Mouse (Mus musculus): ENCODE measurements around the gene Qrsl1.
"Not testable (repeated sequence)": the region's sequence is repeated elsewhere in the genome, so short reads cannot be mapped to it uniquely, and the experiment has no call there.

Qrsl1 gene

DNA sequence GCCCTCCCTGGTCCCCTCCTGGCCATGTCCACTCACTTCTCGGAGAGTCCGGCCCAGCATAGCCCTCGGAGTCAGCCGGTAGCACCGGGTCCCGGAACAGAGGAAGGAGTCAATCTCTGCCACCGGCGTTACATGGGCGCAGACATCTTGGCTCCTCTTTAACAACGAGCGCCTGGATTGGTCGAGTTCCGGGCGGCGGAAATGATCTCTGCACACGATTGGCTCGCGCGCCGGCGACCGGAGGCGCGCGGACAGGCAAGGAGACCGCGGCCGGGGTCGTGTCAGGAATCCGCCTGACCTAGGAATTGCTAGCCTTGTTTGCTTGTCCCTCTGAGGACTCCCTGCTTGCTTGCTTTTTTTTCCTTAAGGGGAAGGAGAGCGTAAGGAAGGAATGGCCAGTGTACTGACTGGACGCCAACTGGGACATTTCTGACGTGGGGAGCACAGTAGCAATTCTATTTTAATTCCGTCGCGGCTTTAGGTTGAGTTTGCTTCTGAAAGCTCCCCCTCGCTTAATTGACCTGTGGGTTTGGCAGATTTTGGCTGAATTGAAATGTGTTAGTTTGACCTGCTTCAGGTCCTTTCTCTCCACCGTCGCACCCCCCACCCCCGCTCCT, at the start of gene Qrsl1, which contains the start of gene Rtn4ip1:
Gene Qrsl1, minus strand, starts transcription at position 168 of the 617 bp plus-strand sequence.
Gene Rtn4ip1, plus strand, starts transcription at position 230 of the 617 bp plus-strand sequence.
- peak; percentile 83 for DNase-seq (ENCODE audit: low read depth, low spot score)

DNA sequence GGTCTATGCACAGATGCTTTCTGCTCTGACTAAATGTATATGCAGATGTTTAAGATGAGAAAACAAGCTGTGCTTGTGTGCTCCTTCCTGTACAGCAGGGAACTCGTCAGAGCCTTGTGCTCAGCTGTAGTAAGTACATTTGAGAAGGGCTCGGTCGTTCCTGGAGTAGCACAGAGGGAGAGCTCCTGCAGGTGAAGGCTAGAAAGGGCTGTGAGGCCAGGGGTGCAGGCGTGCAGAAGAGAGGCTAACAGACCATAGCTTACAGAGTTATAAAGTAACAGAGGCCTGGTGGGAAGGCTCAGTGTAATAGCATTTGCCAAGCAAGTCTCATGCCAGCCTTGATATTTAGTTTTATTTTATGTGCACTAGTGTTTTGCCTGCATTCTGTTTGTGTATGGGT, 43.9 kb upstream of the Qrsl1 start:
- no peak for DNase-seq (ENCODE audit: low read depth, low spot score)

DNA sequence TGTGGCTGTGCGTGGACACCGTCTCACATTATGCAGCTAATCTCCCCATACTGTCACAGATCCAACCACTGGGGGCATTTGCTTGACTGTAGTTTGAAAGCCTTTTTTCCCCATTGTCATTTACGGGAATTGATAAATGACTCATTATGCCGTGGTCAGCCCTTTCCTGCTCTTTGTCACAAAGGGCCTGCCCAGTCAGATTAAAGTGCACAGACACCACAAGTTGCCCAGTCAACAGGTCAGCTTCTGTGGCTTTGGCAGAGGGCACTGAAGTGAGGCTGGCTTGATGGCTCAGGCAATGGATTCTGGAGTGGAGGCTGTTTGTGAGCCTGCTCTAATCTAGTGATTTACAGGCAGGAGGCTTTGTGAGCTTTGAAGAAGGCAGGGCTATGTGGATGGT, 42.2 kb upstream of the Qrsl1 start:
- DNase-seq (ENCODE audit: low read depth, low spot score), result no peak

DNA sequence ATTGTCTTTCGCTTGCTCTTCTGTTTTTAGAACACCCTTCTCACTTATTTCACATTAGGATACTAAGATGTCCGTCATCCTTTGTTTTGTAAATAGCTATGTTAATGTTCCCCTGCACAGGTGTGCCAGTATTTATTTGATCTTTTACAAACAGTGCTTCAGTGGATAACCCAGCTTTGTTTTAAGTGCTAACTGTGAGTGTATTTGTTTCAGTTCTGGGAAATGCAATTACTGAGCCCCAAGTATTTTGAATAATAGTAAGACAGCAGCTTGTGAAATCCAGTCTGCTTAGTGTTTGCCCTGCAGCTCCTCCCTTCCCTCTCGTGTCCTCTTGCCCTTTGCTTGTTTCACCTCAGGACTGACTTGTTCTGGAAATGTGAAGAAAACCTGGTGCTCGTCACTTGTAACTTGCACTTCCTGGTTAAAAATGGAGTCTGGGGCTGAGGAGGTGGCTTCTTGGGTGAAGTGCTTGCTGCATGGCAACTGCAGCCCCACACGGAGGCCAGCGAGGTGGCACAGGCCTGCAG, 37.7 kb upstream of the Qrsl1 start:
- DNase-seq (ENCODE audit: low read depth, low spot score), result no peak

DNA sequence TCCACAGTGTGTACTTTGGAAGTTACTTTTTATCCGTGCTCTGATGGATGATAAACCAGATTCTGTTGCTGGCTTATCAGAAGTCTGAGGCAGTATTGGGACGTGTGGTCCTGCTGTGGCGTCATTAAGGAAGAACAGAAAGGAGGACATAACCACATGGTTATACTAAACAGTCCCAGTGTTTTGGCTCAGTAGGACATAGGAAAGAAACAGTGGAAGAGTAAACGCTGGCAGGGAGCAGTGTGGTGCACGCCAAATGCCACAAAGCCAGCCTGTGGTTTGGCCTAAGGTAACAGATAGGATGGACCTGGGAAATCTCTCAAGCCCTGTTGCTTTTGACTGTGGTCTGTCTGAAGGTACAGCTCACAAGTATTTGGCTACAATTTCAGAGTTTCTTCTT, 27.1 kb upstream of the Qrsl1 start:
- no peak for DNase-seq (ENCODE audit: low read depth, low spot score)

DNA sequence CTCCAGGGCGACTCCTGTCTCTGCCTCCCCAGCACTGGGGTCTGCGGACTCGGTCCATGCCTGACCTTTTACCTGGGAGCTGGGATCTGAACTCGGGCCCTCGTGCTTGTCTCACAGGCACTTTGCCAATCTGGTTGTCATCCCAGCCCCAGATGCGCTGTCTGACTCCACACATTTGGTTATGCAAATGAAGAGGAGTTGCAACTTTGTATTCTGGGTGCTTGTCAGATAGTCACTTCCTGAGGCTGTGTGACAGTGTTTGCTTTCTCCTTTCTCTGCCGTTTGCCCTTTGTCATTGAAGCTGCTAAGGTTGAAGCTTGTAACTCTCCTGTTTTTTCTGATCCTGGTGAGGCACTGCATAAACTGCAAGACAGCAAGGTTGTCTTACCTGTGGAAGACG, 26.2 kb upstream of the Qrsl1 start:
- no peak for DNase-seq (ENCODE audit: low read depth, low spot score)

DNA sequence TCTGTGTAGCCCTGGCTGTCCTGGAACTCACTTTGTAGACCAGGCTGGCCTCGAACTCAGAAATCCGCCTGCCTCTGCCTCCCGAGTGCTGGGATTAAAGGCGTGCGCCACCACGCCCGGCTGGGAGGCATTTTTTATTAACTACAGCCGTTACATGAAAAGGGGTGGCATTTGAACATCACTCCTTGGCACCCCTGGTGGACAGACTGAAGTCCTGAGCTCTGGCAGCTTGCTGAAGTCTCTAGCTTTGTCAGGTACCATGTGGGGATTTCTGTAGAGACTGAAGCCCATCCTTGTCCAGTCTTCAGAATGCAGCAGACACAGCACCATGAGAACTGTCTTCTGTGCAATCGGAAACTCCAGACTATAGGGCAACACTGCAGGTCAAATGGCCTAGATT, 24.2 kb upstream of the Qrsl1 start:
- DNase-seq (ENCODE audit: low read depth, low spot score), result not testable (repeated sequence)

DNA sequence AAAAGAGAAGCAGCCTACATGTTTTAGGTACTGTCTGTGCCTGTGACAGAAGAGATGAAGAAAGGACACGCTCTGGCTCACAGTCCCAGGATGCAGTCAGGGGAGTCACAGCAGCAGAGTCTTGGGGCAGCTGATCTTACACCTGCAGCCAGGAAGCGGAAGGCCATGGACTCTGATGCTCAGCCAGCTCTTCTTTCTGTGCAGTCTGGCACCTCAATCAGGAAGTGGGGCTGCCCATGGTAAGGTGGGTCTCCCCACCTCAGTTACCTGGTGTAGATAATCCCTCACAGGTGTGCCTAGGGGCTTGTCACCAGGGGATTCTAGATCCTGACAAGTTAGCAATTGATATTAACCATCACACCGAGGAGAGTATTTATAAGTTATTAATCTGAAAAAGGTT, 21.6 kb upstream of the Qrsl1 start:
- no peak for DNase-seq (ENCODE audit: low read depth, low spot score)

DNA sequence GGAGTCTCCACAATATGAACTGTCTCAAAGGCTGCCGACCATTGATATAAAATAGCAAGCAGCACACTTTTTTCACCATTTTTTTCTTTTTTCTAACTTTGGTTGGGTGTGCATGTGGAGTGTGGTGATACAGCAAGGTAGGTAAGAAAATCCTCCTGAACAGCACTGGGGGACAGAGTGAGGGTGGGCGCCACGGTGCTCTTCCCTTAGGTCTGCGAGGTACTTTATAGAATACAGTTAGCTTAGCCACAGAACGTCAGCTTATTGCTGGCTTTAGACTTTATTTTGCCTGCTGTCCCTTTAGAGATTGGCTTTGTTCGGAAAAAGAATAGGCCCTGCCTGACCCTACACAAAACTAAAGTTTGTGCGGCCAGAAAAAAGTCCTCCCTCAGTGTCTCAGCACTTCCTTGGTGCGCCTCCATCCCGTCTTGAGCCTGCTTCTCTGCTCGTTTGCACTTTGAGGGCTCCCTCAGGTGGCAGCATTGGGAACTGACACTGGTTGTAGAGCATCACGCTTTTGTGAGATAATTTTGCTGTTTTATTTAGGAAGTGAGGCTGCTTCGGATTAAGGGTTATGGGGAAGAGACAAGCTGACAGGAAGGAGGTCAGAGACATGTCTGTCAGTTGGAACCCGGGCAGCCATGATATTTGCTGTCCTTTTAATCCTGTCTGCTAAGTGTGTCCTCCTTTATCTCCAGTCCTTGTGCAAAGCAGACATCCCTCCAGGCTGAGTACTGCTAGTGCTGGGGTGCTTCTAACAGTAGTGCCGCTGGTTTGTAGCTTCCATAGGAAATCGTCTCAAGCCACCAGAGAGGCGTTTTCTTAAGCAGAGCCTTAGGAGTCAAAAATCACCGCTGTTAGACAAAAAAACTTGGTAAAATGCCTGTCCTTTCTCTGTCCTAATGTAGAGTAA, 17.4 kb upstream of the Qrsl1 start:
- DNase-seq (ENCODE audit: low read depth, low spot score), result peak; percentile 57

DNA sequence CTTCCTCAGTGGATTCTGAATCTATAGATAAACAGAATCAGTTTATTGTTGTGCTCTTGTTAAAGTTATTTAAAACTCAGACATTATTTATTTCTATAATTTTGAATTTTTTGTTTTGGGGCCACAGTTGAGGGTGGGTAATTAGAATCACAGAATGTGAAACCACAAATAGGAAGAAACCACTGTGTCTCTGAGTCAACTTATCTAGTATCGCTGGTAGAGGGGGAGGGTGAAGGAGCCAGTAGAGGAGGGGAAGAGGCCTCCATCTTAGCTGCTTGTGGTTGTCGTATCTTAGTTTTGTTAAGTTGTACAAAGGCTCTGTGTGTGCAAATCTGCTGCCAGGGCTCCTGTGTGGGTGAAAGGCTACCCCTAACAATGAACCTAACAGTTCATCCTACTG, 15.2 kb upstream of the Qrsl1 start:
- DNase-seq (ENCODE audit: low read depth, low spot score), result no peak

DNA sequence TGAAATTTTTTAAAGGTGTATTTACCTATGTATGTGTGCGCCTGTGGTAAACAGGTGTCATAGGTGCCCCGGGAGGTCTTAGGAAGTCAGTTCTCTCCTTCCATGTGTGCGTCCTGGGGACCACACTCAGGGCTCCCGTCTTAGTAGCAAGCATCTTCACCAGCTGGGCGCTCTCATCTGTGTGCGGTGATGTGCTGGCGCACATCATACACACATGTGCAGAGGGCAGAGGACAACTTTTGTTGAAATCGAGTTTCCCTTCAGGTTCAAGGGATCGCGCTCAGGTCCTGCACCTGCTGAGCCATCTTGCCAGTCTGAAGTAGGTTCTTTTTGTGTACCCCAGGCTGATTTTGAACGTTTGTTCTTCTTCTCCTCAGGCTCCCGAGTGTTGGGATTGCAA, 14.6 kb upstream of the Qrsl1 start:
- no peak for DNase-seq (ENCODE audit: low read depth, low spot score)

DNA sequence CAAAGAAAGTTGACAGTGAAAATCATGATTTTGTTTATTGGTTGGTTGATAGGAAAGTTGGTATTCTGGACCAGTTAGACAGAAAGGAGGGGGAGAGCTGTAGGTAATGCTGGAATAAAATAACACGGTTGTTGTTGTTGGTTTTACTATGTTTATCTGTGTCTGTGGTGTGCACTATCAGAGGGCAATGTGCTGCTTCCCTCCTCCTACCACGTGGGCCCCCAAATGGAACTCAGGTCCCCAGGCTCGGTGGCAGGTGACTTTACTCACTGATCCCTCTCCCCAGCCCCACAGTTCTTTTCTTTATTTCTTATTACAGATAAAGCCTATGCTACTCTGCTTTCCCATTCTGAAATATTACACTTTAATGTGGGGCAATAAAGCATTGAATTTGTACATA, 10.7 kb upstream of the Qrsl1 start:
- no peak for DNase-seq (ENCODE audit: low read depth, low spot score)

DNA sequence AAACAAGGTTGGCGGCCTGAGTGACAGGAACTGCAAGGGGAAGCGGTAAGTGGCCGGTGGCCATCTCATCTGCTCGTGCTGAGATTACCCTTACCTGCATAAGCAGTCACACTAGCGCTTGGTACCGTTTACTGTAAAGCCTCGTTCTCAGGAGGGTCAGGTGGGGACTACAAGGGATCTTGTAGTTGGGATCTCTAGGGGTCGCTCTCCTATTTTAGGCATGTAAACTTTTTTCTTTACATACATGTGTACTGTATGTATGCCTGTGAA, 9.3 kb upstream of the Qrsl1 start:
- no peak for DNase-seq (ENCODE audit: low read depth, low spot score)

DNA sequence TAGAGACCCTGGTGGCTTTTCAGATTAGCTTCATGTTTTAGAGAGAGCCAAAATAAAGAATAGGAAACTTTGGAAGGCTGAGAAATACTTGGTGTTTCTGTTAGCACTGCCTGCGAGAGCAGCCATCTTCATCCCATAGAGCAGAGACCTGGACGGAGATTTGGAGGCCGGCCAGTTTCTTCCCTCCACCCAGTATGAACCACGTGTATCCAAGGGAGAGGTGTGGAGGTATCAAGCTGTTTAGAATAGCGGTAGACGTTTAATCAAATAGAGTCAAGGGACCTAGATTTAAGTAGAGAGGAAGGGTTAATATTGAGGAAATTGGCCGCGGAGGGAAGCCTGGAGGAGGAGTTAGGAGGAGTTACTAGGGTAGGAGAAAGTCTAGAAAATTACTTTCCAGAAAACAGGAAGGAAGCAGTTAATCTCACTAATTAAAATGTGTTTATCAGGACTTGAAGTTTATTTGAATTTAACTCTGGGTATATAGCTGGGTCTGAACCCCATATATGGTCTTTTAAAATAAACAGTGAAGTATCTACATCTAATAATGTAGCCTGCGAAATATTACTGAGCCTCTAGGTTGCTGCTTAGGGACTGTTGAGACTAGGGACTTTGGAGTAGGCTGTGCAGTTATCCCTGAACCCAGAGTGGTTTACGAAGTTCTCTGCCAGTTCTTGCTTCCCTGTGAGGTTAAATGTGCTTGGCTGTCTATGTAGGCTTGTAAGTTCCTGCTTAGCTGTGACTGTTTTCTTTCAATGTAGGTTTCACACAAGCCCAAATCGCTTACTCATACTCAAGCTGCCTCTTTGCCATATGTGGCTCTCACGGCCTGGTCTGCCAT, 8.7 kb upstream of the Qrsl1 start:
- no peak for DNase-seq (ENCODE audit: low read depth, low spot score)

DNA sequence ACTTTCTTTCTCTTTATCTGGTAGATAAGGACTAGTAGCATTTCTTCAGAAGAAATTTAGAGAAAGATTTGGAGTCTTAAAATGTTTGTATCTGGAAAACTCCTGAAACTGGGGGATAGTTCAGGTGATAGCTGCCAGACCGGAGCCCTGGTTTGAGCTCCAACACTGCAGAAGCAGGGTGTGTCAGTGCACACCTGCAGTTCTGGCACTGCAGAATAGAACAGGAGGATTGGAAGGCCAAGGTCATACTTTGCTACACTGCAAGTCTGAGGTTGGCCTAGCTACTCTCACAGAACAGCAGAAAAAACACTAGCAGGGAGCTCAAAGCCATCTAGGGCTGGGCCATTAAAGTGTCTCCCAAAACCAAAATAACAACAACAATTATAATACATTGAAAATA, 3.0 kb upstream of the Qrsl1 start:
- DNase-seq (ENCODE audit: low read depth, low spot score), result no peak

DNA sequence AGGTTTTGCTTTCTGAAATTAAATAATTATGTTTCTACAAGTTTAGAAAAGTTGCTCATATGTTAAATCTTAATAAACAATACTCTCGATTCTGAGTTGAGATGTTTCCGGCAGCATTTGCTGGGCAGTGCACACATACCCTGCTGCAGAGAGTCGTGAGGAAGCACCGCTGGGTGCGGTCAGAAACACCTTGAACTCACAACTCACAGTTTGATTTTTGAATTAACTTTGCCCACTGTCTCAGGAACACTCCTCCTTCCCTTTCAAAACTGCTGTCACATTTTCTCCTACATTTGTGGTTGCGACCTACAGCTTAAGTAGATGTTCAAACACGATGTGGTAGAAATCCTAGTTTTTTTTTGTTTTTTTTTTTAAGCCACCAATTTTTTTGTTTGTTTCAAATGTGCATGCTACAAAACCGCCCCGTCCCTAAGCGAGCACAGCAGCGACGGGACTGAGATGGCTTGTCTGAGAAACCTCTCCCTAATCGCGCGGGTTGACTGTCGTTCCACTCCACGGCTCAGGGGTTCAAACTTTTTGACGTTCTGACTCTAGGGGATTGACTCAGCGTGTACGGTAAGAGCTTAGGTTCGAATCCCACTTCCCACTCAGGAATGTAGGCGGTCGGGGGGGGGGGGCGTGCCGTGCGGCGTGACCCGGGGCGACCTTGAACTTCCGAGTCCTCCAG, 518 bp downstream of the Qrsl1 start:
- DNase-seq (ENCODE audit: low read depth, low spot score), result no peak

DNA sequence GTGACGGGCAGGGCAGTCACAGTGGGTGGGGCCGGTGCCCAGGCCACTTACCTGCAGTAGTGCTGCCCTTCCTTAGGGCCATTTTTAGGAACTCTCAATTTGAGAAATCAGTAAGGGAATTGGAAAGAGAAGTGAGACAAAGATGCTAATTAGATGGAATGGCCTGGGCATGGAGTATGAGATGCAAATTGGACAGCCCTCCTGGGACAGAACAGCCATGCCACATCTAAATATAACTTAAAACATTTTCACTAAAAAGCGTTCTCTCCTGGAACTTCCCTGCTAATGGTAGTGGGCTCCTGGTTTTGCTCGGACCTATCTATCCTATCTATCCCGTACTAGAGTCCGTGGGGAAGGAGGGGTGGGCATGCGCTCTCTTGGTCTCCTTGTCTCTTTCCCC, 3.3 kb downstream of the Qrsl1 start:
- no peak for DNase-seq (ENCODE audit: low read depth, low spot score)

DNA sequence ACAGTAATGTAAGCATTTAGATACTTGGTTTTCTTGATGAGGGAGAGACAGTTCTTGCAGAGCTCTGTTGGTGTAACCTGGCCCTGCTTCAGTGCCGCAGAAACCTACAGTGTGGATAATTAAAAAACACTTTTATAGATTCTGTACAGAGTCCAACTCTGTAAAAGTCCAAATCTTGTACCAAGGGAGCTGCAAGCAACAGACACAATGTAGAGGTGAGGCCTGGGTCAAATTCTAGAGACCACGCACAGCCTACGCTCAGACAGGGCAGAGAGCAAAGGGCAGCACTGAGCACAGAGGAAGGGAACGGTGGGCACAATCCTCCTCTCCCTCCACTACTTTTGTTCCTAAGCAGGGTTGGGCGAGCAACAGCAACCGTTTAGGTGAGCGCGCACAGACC, 5.5 kb downstream of the Qrsl1 start:
- no peak for DNase-seq (ENCODE audit: low read depth, low spot score)

DNA sequence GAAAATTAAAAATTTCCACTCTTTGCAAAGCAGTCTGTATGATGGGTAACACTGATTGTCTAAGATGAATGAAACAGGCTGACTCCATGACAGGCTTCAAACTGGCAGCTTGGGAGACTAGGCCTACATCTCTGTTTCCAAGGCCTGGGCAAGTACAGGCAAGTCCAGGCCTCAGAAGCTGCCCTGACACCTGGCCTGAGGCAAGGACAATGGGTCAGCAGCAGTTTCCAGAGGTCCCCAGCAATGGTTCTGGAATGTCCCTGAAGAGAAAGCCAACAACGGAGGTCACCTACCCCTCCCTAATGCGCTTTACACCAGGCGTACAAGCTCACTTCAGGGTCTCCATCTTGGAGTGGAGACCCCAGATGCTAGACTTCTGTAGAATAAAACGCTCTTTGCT, 8.6 kb downstream of the Qrsl1 start:
- no peak for DNase-seq (ENCODE audit: low read depth, low spot score)

DNA sequence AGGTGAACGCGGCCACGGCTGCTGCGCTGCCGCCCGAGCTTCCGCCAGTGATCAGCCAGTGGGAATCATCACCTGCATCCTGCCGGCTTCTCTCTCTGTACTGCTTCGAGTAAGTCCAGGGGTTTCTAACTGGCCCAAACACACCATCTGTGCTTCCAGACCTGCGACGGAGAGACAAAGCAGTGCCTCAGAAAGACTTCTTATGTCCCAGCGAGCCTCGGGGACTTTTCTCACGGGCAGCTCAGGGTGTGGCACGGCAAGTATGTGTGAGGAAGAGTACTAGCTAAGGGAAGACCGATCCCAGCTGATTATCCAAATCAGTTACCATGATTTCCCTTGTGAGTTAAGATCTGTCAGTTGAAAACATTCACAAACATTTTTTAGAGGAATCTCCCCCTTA, 12.6 kb downstream of the Qrsl1 start:
- no peak for DNase-seq (ENCODE audit: low read depth, low spot score)

DNA sequence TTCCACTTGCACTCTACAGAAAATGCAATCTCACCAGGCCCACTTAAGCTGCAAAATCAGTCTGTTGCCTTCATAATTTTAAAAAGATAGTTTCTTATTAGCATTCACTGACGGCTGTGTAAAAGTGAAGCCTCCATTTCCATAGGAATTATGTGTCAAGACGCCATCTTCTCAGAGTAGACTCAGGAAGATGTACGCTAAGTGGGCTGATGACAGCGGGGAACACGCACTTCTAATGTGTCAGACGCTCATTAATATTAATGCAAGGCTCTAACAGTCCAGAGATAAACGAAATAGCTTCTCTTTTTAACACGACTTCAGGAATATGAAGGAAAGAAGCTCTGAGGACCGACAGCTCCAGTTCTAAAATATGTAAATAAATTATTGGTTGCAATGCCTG, 13.9 kb downstream of the Qrsl1 start:
- DNase-seq (ENCODE audit: low read depth, low spot score), result peak; percentile 26

DNA sequence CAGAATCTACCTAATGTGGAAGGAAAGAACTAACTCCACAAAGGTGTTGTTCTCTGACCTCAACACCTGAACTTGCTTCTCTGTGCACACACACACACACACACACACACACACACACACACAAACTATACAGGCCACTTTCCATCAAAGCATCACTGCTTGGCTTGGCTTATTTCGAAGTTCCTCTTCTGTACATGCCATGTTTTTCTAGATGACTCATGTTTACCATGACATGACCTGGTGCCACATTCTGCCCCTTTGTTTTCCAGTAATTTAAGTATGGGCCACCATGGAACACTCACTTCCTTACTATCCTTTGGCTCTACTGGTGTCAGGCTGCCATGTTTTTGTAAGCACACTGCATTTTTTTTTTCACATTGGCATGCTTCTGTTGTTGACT, 30.1 kb downstream of the Qrsl1 start:
- DNase-seq (ENCODE audit: low read depth, low spot score), result no peak

Measured in brain, embryonic 18.5 days (tissue).